Mouse (Mus musculus) erythroid progenitor cell, adult 5-6 weeks (primary cell): ENCODE results near the gene Ogdh. TPM values are rescaled to one million over a fixed set of nuclear protein-coding genes. Genes with fewer than 3 reads are reported as not detected.
A peak's percentile ranks its signal among the peaks of the same experiment; 100 is the strongest.

ENCODE experiments used
- ATAC-seq: replicated peaks from 2 replicates; pipeline ENCODE4 v1.8.0; 2016; ENCODE audit warnings: moderate number of reproducible peaks, mild to moderate bottlenecking, moderate TSS enrichment, inconsistent platforms; ENCODE audit not compliant: poor library complexity, low FRiP score, severe bottlenecking
- total RNA-seq, 2 experiments: library from RNA; stranded (forward) in 1 of 2; stranded (reverse) in 1 of 2; fragments of 150-400 nt in 1 of 2; fragments of 186-747, 209-891 nt in 1 of 2; gene quantifications; 2 replicates each; pipeline versions ENCODE4 v1.2.3 to v1.2.4; 2015 to 2017; ENCODE audit warnings: low replicate concordance in 2 of 2

Ogdh gene
- total RNA-seq, 2 experiments from 2014 or later = 81.0 to 117 TPM

GRCm38 (mm10) chr11:6402515-6403510, 111.4 kb downstream of the Ogdh start:
- ATAC-seq = peak; percentile 64; the same call in 1 of the 2 replicates

GRCm38 (mm10) chr11:6403830-6404405, 112.5 kb downstream of the Ogdh start:
- ATAC-seq = no peak

- ATAC-seq = no peak
These were observed 113.5 kb downstream of the Ogdh start for GRCm38 (mm10) chr11:6404699-6405566.

GRCm38 (mm10) chr11:6405591-6406081, 114.2 kb downstream of the Ogdh start:
- no peak for ATAC-seq

Other genes starting within 250 kb of the Ogdh start
- not detected in 2 replicates for gene Camk2b, start 225.3 kb upstream of the Ogdh start, total RNA-seq (2015; ENCODE audit: low replicate concordance)
- 0.77 TPM in 1 of 2 replicates, not detected in the other for gene Camk2b, start 225.3 kb upstream of the Ogdh start, total RNA-seq (2017; ENCODE audit: low replicate concordance)
- not detected in 2 replicates for gene A730071L15Rik, start 91.6 kb upstream of the Ogdh start, total RNA-seq (2015; ENCODE audit: low replicate concordance)
- gene A730071L15Rik, start 91.6 kb upstream of the Ogdh start, total RNA-seq (2017; ENCODE audit: low replicate concordance) = not detected in 2 replicates
- gene Nudcd3, start 91.2 kb upstream of the Ogdh start, total RNA-seq (2015; ENCODE audit: low replicate concordance) = 15.1 and 15.5 TPM in 2 replicates
- 13.8 and 15.3 TPM in 2 replicates for gene Nudcd3, start 91.2 kb upstream of the Ogdh start, total RNA-seq (2017; ENCODE audit: low replicate concordance)
- gene Npc1l1, start 61.5 kb upstream of the Ogdh start, total RNA-seq (2015; ENCODE audit: low replicate concordance) = not detected in 2 replicates
- gene Npc1l1, start 61.5 kb upstream of the Ogdh start, total RNA-seq (2017; ENCODE audit: low replicate concordance) = not detected in 2 replicates
- gene Ddx56, start 23.9 kb upstream of the Ogdh start, total RNA-seq (2015; ENCODE audit: low replicate concordance) = 8.4 and 11.2 TPM in 2 replicates
- gene Ddx56, start 23.9 kb upstream of the Ogdh start, total RNA-seq (2017; ENCODE audit: low replicate concordance) = 3.2 and 6.4 TPM in 2 replicates
- gene Tmed4, start 16.8 kb upstream of the Ogdh start, total RNA-seq (2015; ENCODE audit: low replicate concordance) = 13.4 and 13.7 TPM in 2 replicates
- gene Tmed4, start 16.8 kb upstream of the Ogdh start, total RNA-seq (2017; ENCODE audit: low replicate concordance) = 5.1 and 12.1 TPM in 2 replicates
- 16.6 and 17.6 TPM in 2 replicates for gene Zmiz2, start 97.4 kb downstream of the Ogdh start, total RNA-seq (2015; ENCODE audit: low replicate concordance)
- 5.1 and 7.8 TPM in 2 replicates for gene Zmiz2, start 97.4 kb downstream of the Ogdh start, total RNA-seq (2017; ENCODE audit: low replicate concordance)
- 1,149 and 1,152 TPM in 2 replicates for gene Ppia, start 123.8 kb downstream of the Ogdh start, total RNA-seq (2015; ENCODE audit: low replicate concordance)
- gene Ppia, start 123.8 kb downstream of the Ogdh start, total RNA-seq (2017; ENCODE audit: low replicate concordance) = 288 and 328 TPM in 2 replicates
- gene H2afv, start 152.8 kb downstream of the Ogdh start, total RNA-seq (2015; ENCODE audit: low replicate concordance) = 180 and 209 TPM in 2 replicates
- gene H2afv, start 152.8 kb downstream of the Ogdh start, total RNA-seq (2017; ENCODE audit: low replicate concordance) = 100 and 160 TPM in 2 replicates
- 40.7 and 50.7 TPM in 2 replicates for gene Purb, start 184.3 kb downstream of the Ogdh start, total RNA-seq (2015; ENCODE audit: low replicate concordance)
- gene Purb, start 184.3 kb downstream of the Ogdh start, total RNA-seq (2017; ENCODE audit: low replicate concordance) = 41.3 and 43.5 TPM in 2 replicates
- 6.3 and 16.6 TPM in 2 replicates for gene Myo1g, start 229.3 kb downstream of the Ogdh start, total RNA-seq (2015; ENCODE audit: low replicate concordance)
- 6.3 and 14.6 TPM in 2 replicates for gene Myo1g, start 229.3 kb downstream of the Ogdh start, total RNA-seq (2017; ENCODE audit: low replicate concordance)